Comparison of ENCODE assay signal across 30 mouse cellular contexts in the genomic region with DNA sequence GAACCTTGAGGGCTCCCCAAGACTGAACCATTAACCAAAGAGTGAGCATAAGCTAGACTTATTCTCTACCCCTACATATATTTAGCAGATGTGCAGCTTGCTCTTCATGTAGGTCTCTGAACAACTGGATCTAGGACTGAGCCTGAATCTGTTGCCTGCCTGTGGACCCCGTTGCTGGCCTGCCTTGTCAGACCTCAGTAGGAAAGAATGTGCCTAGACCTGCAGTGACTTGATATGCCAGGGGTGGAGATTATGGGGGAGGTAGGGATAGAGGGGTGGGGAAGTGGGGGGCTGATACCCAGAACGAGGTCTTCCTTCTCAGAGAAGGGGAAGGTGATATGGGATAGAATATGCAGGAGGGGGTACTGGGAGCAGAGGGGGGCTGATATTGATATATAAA. TPM values are rescaled to one million over a fixed set of nuclear protein-coding genes. Genes with fewer than 3 reads are reported as not detected.
A peak's percentile ranks its signal among the peaks of the same experiment; 100 is the strongest.
DNase-seq lines count a peak whose midpoint lies in the region; ATAC-seq and TF ChIP-seq lines count a peak whose summit lies in the region.
"Had no signal": no experiment of that assay in that cellular context is flagged by ENCODE, and none has a peak within 500 bp of the region (broad histone marks: within the 10 kb centered on the region; RNA-seq: fewer than 3 reads in every experiment).

No protein-coding gene starts in this region.

- WGBS in lung, postnatal 0 days = 55% methylated on average over 2 of the region's 2 CpGs
- 83% methylated on average over 2 of the region's 2 CpGs for WGBS in liver, adult 2 months
- WGBS in liver, postnatal 0 days (ENCODE audit: insufficient replicate concordance) = 32% methylated on average over 2 of the region's 2 CpGs
- 51% methylated on average over 2 of the region's 2 CpGs for WGBS in heart, embryonic 12.5 days

- no peak for TF ChIP-seq POLR2A in embryonic fibroblast, embryonic 13.5 days (IDR thresholded peaks at IDR 0.05; ENCODE audit: low read depth, low read length)
- no peak for TF ChIP-seq POLR2A in liver, adult 2 months (IDR thresholded peaks at IDR 0.05; ENCODE audit: extremely low read depth, insufficient read depth, low read length)

- no peaks in the 10 kb centered on the region for H3K27me3 ChIP-seq in lung, postnatal 0 days (replicated peaks; ENCODE audit: insufficient read depth, low read length)
- no peaks in the 10 kb centered on the region for H3K27me3 ChIP-seq in liver, adult 2 months (ENCODE audit: control insufficient read depth, insufficient read depth, low read length)
- H3K27me3 ChIP-seq in liver, postnatal 0 days (ENCODE audit: insufficient read depth, low read length) = no peaks in the 10 kb centered on the region
- H3K27me3 ChIP-seq in heart, embryonic 12.5 days (replicated peaks) = no peaks in the 10 kb centered on the region

- H3K36me3 ChIP-seq in lung, postnatal 0 days (ENCODE audit: insufficient read depth, low read length) = no peaks in the 10 kb centered on the region
- H3K36me3 ChIP-seq in liver, adult 2 months (ENCODE audit: control insufficient read depth, insufficient read depth, low read length) = peaks cover 15% of the 10 kb centered on the region
- no peaks in the 10 kb centered on the region for H3K36me3 ChIP-seq in liver, postnatal 0 days (replicated peaks; ENCODE audit: insufficient read depth, low read length)
- no peaks in the 10 kb centered on the region for H3K36me3 ChIP-seq in heart, embryonic 12.5 days
- H3K36me3 ChIP-seq: heart, embryonic 10.5 days; midbrain, embryonic 10.5 days had no signal

- no peak for DNase-seq in lung, postnatal 0 days (ENCODE audit: low spot score)
- no peak for DNase-seq in lung, postnatal 4 days
- DNase-seq in liver, adult 2 months (ENCODE audit: extremely low read depth, low read depth, low spot score) = peak; percentile 8
- no peak for DNase-seq in liver, postnatal 0 days
- DNase-seq in ovary, postnatal 36 days (ENCODE audit: low spot score) = no peak
- DNase-seq: adrenal gland, postnatal 14 days; cerebellum, adult 9-10 months; gastrocnemius, postnatal 25 days; kidney, postnatal 25 days; layer of hippocampus, postnatal 36 days; lung, adult 18-20 months; right cerebral cortex, adult 18-20 months; thymus, postnatal 4 days had no signal

- TF ChIP-seq CTCF in lung, postnatal 0 days (IDR thresholded peaks at IDR 0.05) = no peak
- no peak for TF ChIP-seq CTCF in embryonic fibroblast, embryonic 13.5 days (IDR thresholded peaks at IDR 0.05; ENCODE audit: borderline replicate concordance, insufficient read depth, low read length)
- no peak for TF ChIP-seq CTCF in liver, adult 2 months (IDR thresholded peaks at IDR 0.05; ENCODE audit: low read depth, low read length)
- TF ChIP-seq CTCF in liver, postnatal 0 days (IDR thresholded peaks at IDR 0.05; ENCODE audit: low read depth) = no peak

- H3K4me2 ChIP-seq in lung, postnatal 0 days (replicated peaks; ENCODE audit: low read depth, low read length) = no peak overlapping the region
- H3K4me2 ChIP-seq in liver, postnatal 0 days (ENCODE audit: low read depth, low read length) = no peak overlapping the region
- no peak overlapping the region for H3K4me2 ChIP-seq in heart, embryonic 12.5 days

- no peak overlapping the region for H3K9ac ChIP-seq in lung, postnatal 0 days (replicated peaks; ENCODE audit: low read depth)
- H3K9ac ChIP-seq in liver, adult 2 months (ENCODE audit: low read depth, low read length) = no peak overlapping the region
- no peak overlapping the region for H3K9ac ChIP-seq in liver, postnatal 0 days (replicated peaks)
- H3K9ac ChIP-seq in heart, embryonic 12.5 days = no peak overlapping the region

- ATAC-seq in lung, postnatal 0 days = no peak
- ATAC-seq in liver, postnatal 0 days = no peak
- no peak for ATAC-seq in heart, embryonic 12.5 days (ENCODE audit: insufficient number of reproducible peaks, low FRiP score)
- ATAC-seq: forebrain, embryonic 14.5 days; hindbrain, postnatal 0 days; intestine, postnatal 0 days; midbrain, embryonic 16.5 days had no signal

- H3K4me1 ChIP-seq in lung, postnatal 0 days (ENCODE audit: insufficient read depth, low read depth, low read length) = no peaks in the 10 kb centered on the region
- peaks cover 5% of the 10 kb centered on the region for H3K4me1 ChIP-seq in embryonic fibroblast, embryonic 13.5 days (ENCODE audit: control insufficient read depth, insufficient read depth, low read length)
- H3K4me1 ChIP-seq in liver, adult 2 months (ENCODE audit: control insufficient read depth, insufficient read depth, low read length) = peaks cover 22% of the 10 kb centered on the region; the same call in 1 of the 2 replicates
- H3K4me1 ChIP-seq in liver, postnatal 0 days (ENCODE audit: insufficient read depth) = peaks cover 21% of the 10 kb centered on the region
- H3K4me1 ChIP-seq in heart, embryonic 12.5 days (replicated peaks) = no peaks in the 10 kb centered on the region
- H3K4me1 ChIP-seq: midbrain, embryonic 10.5 days had no signal

- H3K79me2 ChIP-seq in liver, adult 2 months (ENCODE audit: control insufficient read depth, insufficient read depth, low read length) = no peaks in the 10 kb centered on the region

- peak overlapping the region; percentile 62 for H3K27ac ChIP-seq in lung, postnatal 0 days (ENCODE audit: low read length)
- peak overlapping the region; percentile 99 for H3K27ac ChIP-seq in embryonic fibroblast, embryonic 13.5 days (ENCODE audit: insufficient read depth, low read length)
- peak overlapping the region; percentile 88 for H3K27ac ChIP-seq in liver, adult 2 months (replicated peaks; ENCODE audit: insufficient read depth, low read depth, low read length)
- H3K27ac ChIP-seq in liver, postnatal 0 days (ENCODE audit: low read depth) = 0 out of 2 replicates have a peak overlapping the region, but pooled peaks have one; percentile 11
- H3K27ac ChIP-seq in heart, embryonic 12.5 days (ENCODE audit: poor library complexity, severe bottlenecking) = no peak overlapping the region
- H3K27ac ChIP-seq: heart, embryonic 10.5 days; hindbrain, postnatal 0 days; layer of hippocampus, adult 2 months; midbrain, embryonic 10.5 days had no signal

- no peak for TF ChIP-seq EP300 in lung, postnatal 0 days (IDR thresholded peaks at IDR 0.05)
- no peak for TF ChIP-seq EP300 in liver, postnatal 0 days (IDR thresholded peaks at IDR 0.05; ENCODE audit: low read depth)

- H3K9me3 ChIP-seq in lung, postnatal 0 days (ENCODE audit: low read length) = no peaks in the 10 kb centered on the region
- H3K9me3 ChIP-seq in liver, postnatal 0 days (ENCODE audit: low read length) = no peaks in the 10 kb centered on the region
- H3K9me3 ChIP-seq in heart, embryonic 12.5 days (replicated peaks) = no peaks in the 10 kb centered on the region
- H3K9me3 ChIP-seq: heart, embryonic 10.5 days; midbrain, embryonic 10.5 days had no signal

- H3K4me3 ChIP-seq in lung, postnatal 0 days (ENCODE audit: low read depth, low read length) = no peak overlapping the region
- H3K4me3 ChIP-seq in embryonic fibroblast, embryonic 13.5 days (ENCODE audit: insufficient read depth, low read length) = no peak overlapping the region
- H3K4me3 ChIP-seq in liver, adult 2 months (ENCODE audit: insufficient read depth, low read depth, low read length) = no peak overlapping the region
- no peak overlapping the region for H3K4me3 ChIP-seq in liver, postnatal 0 days (ENCODE audit: low read depth, low read length)
- H3K4me3 ChIP-seq in heart, embryonic 12.5 days = no peak overlapping the region
- H3K4me3 ChIP-seq: heart, embryonic 10.5 days; layer of hippocampus, adult 2 months; midbrain, embryonic 10.5 days; myocyte had no signal

RNA-seq across cellular contexts. Expression of a gene that starts 43.2 kb away (rescaled TPM):
- polyA plus RNA-seq in lung, postnatal 0 days (2015; fragmentation: Nextera tagmentation; extraction: Ambion mirVana) = 4.5 and 5.1 TPM in 2 replicates
- polyA plus RNA-seq in embryonic fibroblast, embryonic 13.5 days (2011; ENCODE audit: insufficient read length, low read depth, missing spikeins) = 45.1 and 55.3 TPM in 2 replicates
- 521 and 532 TPM in 2 replicates for total RNA-seq in liver, adult 2 months (2014; rRNA removed)
- polyA plus RNA-seq in liver, adult 2 months (2012; rRNA removed) = 124 and 141 TPM in 2 replicates
- 2.3 and 3.0 TPM in 2 replicates for polyA plus RNA-seq in liver, postnatal 0 days (2015; fragmentation: Nextera tagmentation; extraction: Ambion mirVana)
- polyA plus RNA-seq in heart, embryonic 12.5 days (2016; fragmentation: Nextera tagmentation; extraction: Ambion mirVana) = 0.14 and 0.21 TPM in 2 replicates
- polyA plus RNA-seq: forebrain, embryonic 14.5 days; heart, embryonic 10.5 days; hindbrain, embryonic 11.5 days; hindbrain, postnatal 0 days; limb, embryonic 11.5 days; midbrain, embryonic 10.5 days; midbrain, embryonic 16.5 days; neural tube, embryonic 14.5 days had no signal

RNA-seq across cellular contexts. Expression of a gene that starts 51.6 kb away (rescaled TPM):
- polyA plus RNA-seq in lung, postnatal 0 days (2015; fragmentation: Nextera tagmentation; extraction: Ambion mirVana) = 0.39 and 0.48 TPM in 2 replicates
- not detected in 2 replicates for polyA plus RNA-seq in embryonic fibroblast, embryonic 13.5 days (2011; ENCODE audit: insufficient read length, low read depth, missing spikeins)
- total RNA-seq in liver, adult 2 months (2014; rRNA removed) = 0.74 and 1.1 TPM in 2 replicates
- 0.15 TPM in 1 of 2 replicates, not detected in the other for polyA plus RNA-seq in liver, adult 2 months (2012; rRNA removed)
- 1.0 and 1.5 TPM in 2 replicates for polyA plus RNA-seq in liver, postnatal 0 days (2015; fragmentation: Nextera tagmentation; extraction: Ambion mirVana)
- polyA plus RNA-seq in heart, embryonic 12.5 days (2016; fragmentation: Nextera tagmentation; extraction: Ambion mirVana) = not detected in 2 replicates
- total RNA-seq: hindbrain, postnatal 0 days; layer of hippocampus, adult 2 months; layer of hippocampus, postnatal 36 days; left cerebral cortex, postnatal 10 days had no signal
- polyA plus RNA-seq: brain, embryonic 14.5 days; C2C12; forebrain, embryonic 14.5 days; heart, postnatal 0 days; hindbrain, postnatal 0 days; midbrain, embryonic 16.5 days; neural tube, embryonic 14.5 days had no signal
